Mouse (Mus musculus) E14TG2a.4 (cell line): Measurements from ENCODE around the gene Thap8.

Source experiments
- H3K27me3 ChIP-seq: 2 replicates; pipeline ENCODE4 v1.6.1; 2014; ENCODE audit warnings: low read length, control low read depth; ENCODE audit not compliant: insufficient read depth
- H3K36me3 ChIP-seq: 2 replicates; pipeline ENCODE4 v1.6.1; 2014; ENCODE audit warnings: low read length, control low read depth; ENCODE audit not compliant: insufficient read depth
- H3K4me1 ChIP-seq: replicated peaks from 2 replicates; pipeline ENCODE4 v1.6.1; 2014; ENCODE audit warnings: low read depth, low read length, control low read depth
- H3K4me3 ChIP-seq: replicated peaks from 2 replicates; pipeline ENCODE4 v1.5.1; 2014; ENCODE audit warnings: mild to moderate bottlenecking, low read length
- H3K9me3 ChIP-seq: 2 replicates; pipeline ENCODE4 v1.6.1; 2014; ENCODE audit warnings: low read length, control low read depth
- CTCF ChIP-seq: conservative IDR thresholded peaks from 2 replicates; pipeline ENCODE4 v1.5.1; 2014; ENCODE audit warnings: low read length
- NANOG ChIP-seq: IDR thresholded peaks from 2 replicates; pipeline ENCODE4 v1.6.1; 2014; ENCODE audit warnings: borderline replicate concordance, low read length, mixed read lengths
- POU5F1 ChIP-seq: IDR thresholded peaks from 2 replicates; pipeline ENCODE4 v1.6.1; 2014; ENCODE audit warnings: low read length, borderline replicate concordance

Thap8 gene

DNA sequence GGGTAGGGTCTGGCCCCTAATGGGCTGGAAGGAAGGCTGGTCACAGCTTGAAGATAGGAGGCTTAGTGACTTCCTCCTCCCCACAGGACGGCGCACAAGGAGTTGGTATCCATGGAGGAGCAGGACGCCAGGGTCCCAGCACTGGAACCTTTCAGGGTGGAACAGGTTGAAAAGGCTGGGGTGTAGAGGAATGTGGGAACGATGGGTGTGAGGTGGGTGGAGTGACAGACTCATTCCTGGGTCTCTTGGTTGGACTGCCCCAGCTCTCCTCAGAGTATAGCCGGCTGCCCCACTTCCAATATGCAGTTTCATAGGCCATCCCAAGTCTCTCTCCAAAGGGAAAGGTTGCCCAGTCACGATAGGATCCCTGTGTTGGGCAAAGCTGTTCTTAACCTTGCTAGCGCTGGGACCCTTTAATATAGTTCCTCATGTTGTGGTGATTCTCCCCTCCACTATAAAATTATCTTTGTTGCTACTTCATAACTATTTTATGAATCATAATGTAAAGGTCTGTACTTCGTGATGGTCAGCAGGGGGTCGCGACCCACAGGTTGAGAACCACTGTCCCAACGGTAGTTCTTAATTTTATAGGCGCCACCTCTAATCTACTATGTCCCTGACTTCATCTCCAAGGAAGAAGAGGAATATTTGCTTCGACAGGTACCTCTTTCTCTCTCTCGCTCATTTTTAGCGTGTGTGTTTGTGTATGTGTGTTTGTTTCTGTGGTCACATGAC, 29.7 kb downstream of the Thap8 start:
- Histone ChIP-seq H3K4me1 (peaks cover 62% of the 10 kb centered on the region), H3K27me3 (no peaks in the 10 kb centered on the region), H3K36me3 (peaks cover 43% of the 10 kb centered on the region), H3K4me3 (peak overlapping the region; percentile 95), H3K9me3 (no peaks in the 10 kb centered on the region)
- no peak for TF ChIP-seq NANOG
- no peak for TF ChIP-seq CTCF

DNA sequence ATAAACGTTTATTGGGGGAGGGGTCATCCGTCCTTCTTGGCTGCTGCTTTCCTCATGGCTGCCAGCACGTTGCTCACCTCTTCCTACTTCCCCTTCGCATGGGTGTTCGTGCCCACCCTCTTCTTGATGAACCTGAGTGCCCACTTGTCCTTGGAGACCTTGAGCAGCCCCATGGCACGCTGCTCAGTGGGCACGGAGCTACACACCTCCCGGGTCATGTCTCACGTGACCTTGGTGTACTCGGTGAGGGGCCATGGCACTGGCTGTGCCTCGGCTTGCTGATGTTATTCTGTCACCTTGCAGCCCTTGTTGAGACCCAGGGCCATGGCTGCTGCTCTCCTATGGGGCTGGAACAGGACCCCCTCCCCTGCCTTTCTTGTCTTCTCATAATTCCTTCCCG, 30.2 kb downstream of the Thap8 start:
- Histone ChIP-seq H3K9me3 (no peaks in the 10 kb centered on the region), H3K36me3 (peaks cover 43% of the 10 kb centered on the region), H3K4me1 (peaks cover 66% of the 10 kb centered on the region), H3K4me3 (peak overlapping the region; percentile 95), H3K27me3 (no peaks in the 10 kb centered on the region)
- TF ChIP-seq NANOG (no peak), CTCF (no peak), POU5F1 (no peak)

DNA sequence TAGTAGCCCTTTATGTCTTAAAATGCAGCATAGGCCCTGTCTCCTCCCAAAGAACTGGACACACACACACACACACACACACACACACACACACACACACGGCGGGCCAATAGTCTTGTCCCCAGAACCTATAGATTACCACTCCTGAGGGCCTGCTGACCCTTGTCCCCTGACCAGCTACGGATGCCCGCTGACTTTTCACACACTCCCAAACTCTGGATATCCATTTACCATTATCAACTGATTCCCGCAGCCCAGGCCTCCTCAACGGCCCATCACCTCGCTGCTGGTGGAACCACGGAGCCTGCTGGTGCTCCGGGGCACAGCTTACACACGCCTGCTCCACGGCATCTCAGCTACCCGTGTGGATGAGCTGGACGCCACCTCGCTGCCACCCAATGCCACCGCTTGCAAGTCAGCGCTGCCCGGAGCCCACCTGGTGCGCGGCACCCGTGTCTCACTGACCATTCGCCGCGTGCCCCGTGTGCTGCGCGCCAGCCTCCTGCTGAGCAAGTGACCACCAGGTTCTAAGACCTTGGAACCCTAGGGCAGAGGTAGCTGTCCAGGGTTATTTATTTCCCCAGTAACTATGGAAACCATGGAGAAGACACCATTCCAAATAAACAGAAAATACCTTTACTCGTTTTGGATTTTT, 33.9 kb downstream of the Thap8 start:
- Histone ChIP-seq H3K9me3 (no peaks in the 10 kb centered on the region), H3K27me3 (no peaks in the 10 kb centered on the region), H3K4me3 (peak overlapping the region; percentile 81), H3K4me1 (peaks cover 80% of the 10 kb centered on the region), H3K36me3 (peaks cover 63% of the 10 kb centered on the region)
- no peak for TF ChIP-seq CTCF
- no peak for TF ChIP-seq NANOG
- no peak for TF ChIP-seq POU5F1

DNA sequence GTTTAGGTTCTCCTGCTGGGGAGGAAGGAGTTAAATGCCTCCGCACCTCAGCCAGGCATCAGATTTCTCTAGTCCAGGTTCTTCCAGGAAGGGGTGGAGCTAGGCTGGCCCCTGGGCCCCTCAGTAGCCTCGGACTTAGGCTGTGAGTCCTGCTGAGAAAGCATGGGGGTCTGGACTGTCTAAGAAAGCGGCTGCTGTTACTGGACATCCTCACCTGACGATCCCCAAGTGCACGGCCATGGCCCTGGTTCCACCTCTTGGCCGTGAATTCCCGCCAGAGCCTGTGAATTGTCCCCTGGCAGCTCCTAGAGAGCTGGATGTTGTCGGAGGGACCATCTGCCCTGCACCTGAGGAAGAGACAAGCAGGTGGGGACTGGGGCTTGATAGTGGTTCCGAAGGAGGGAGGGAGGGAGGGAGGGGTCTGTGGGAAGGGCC, 34.8 kb downstream of the Thap8 start, which contains the start of gene Syne4:
Gene Syne4, plus strand, starts transcription at position 87 of the 435 bp plus-strand sequence.
- H3K4me3 ChIP-seq, result peak within 1 kb of the TSS; percentile 81
- peaks cover 73% of the 10 kb centered on the region for H3K36me3 ChIP-seq
- TF ChIP-seq CTCF (no peak), POU5F1 (no peak), NANOG (no peak)
- no peaks in the 10 kb centered on the region for H3K27me3 ChIP-seq
- H3K9me3 ChIP-seq, result no peaks in the 10 kb centered on the region
- peaks cover 72% of the 10 kb centered on the region for H3K4me1 ChIP-seq

DNA sequence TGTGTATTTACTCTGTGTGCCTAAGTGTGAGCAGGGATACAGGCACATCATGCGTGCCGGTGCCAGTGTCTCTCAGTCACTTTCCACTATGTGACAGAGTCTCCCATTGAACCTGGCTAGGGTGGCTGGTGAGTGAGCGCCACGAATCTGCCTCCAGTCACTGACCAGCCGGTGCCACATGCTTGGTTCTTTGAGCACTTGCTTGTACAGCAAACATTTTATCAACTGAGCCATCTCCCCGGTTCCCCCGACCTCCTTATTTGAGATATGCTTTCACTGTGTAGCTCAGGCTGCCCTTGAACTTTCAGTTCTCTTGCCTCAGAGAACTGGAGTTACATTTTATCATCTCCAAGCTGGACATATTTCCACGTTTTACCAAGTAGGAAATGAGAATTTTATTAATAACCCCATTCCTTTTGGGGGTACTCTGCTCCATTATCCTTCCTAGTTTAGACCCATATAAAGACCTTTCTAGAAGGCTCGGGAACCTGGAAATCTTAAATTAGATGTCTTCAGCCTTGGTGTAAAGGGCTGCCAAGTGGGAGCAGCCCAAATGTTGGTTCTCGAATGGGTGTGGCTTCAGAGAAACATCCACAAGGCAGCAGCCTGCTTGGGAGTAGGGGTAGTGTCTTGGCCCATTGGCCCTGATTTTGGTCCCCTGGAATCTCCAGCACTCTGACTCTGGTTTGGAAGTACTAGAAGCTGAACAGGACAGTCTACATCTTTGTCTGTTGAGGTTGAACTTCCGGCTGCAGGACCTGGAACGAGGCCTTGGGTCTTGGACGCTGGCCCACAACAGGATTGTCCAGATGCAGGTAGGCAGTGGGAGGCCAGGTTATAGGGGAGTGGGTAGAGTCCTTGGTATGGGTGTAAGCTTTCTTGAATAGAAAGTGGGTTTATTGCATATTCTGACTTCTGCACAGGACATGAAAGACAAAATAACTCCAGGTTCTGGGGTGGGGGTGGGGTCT, 36.0 kb downstream of the Thap8 start:
- H3K4me3 ChIP-seq, result peak overlapping the region; percentile 81
- H3K27me3 ChIP-seq, result no peaks in the 10 kb centered on the region
- H3K9me3 ChIP-seq, result no peaks in the 10 kb centered on the region
- H3K36me3 ChIP-seq, result peaks cover 74% of the 10 kb centered on the region
- TF ChIP-seq CTCF (no peak), POU5F1 (no peak), NANOG (no peak)
- peaks cover 69% of the 10 kb centered on the region for H3K4me1 ChIP-seq

DNA sequence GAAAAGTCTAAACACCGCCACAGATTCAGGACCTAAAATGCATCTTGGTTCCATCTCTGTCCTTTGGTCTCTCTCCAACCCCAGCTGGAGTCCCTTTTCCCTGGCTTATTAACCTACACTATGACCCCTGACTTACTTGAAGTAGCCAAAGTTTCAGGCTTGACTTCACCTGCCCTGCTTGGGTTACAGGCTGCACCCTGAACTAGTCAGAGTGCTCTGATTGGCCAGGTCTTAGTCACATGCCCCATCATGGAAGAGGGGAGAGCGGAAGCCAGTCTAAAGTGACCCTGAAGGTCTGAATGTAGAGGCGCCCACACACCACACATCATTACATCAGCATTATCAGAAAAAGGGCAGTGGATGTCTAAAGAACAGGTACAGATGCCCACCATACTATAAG, 38.2 kb downstream of the Thap8 start:
- TF ChIP-seq NANOG (no peak), POU5F1 (no peak), CTCF (no peak)
- Histone ChIP-seq H3K9me3 (no peaks in the 10 kb centered on the region), H3K36me3 (peaks cover 57% of the 10 kb centered on the region), H3K27me3 (no peaks in the 10 kb centered on the region), H3K4me3 (0 out of 2 replicates have a peak overlapping the region, but pooled peaks have one; percentile 10), H3K4me1 (peaks cover 75% of the 10 kb centered on the region)

DNA sequence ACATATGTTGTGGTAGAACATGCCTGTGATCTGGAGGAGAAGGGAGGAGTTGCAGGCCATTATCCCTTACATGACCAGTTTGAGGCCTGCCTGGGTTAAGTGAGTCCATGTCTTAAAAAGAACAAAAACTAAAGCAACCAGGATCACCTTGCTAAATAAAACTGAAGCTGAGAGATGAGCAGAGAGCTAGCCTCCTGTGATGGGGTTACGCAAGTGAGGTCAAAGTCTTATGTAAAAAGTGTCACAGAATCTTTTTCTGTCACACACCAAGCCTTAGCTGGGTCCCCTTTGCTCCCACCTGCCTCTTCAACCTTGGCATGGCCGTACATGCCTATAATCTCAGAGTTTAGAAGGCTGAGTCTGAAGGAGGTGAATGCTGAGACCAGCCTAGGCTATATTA, 41.1 kb downstream of the Thap8 start:
- no peak for TF ChIP-seq CTCF
- no peak for TF ChIP-seq POU5F1
- TF ChIP-seq NANOG, result no peak
- H3K9me3 ChIP-seq, result no peaks in the 10 kb centered on the region
- H3K4me1 ChIP-seq, result peaks cover 55% of the 10 kb centered on the region
- peaks cover 53% of the 10 kb centered on the region for H3K36me3 ChIP-seq
- peak overlapping the region; percentile 94 for H3K4me3 ChIP-seq
- no peaks in the 10 kb centered on the region for H3K27me3 ChIP-seq
